Mouse (Mus musculus) heart, embryonic 11.5 days (tissue): ENCODE measurements around the gene Usp47. TPM values are rescaled to one million over a fixed set of nuclear protein-coding genes. Genes with fewer than 3 reads are reported as not detected.

Source experiments
- ATAC-seq: fragments of 200-750 bp; cut with Nextera tagmentation; replicated peaks from 2 replicates; pipeline ENCODE4 v1.8.0; 2017; ENCODE audit warnings: moderate library complexity; ENCODE audit not compliant: insufficient number of reproducible peaks, low FRiP score, low TSS enrichment
- H3K27ac ChIP-seq: fragments of 300-500 bp; sonication (generic); 2 replicates; pipeline ENCODE4 v1.5.1; 2014; ENCODE audit warnings: mild to moderate bottlenecking, low read depth, low read length
- H3K27me3 ChIP-seq: fragments of 300-500 bp; sonication (generic); 2 replicates; pipeline ENCODE4 v1.6.1; 2014; ENCODE audit warnings: mild to moderate bottlenecking, low read length, mixed read lengths; ENCODE audit not compliant: control insufficient read depth, insufficient read depth
- H3K36me3 ChIP-seq: fragments of 300-500 bp; sonication (generic); 2 replicates; pipeline ENCODE4 v1.6.1; 2014; ENCODE audit warnings: mild to moderate bottlenecking, low read length, moderate library complexity, mixed read lengths; ENCODE audit not compliant: control insufficient read depth, insufficient read depth
- H3K4me1 ChIP-seq: fragments of 300-500 bp; sonication (generic); 2 replicates; pipeline ENCODE4 v1.6.1; 2014; ENCODE audit warnings: low read length; ENCODE audit not compliant: control insufficient read depth, insufficient read depth
- H3K4me2 ChIP-seq: fragments of 300-500 bp; sonication (generic); 2 replicates; pipeline ENCODE4 v1.6.1; 2014; ENCODE audit warnings: mild to moderate bottlenecking, moderate library complexity
- H3K4me3 ChIP-seq: fragments of 300-500 bp; sonication (generic); 2 replicates; pipeline ENCODE4 v1.5.1; 2014; ENCODE audit warnings: low read depth, low read length
- H3K9ac ChIP-seq: fragments of 300-500 bp; sonication (generic); 2 replicates; pipeline ENCODE4 v1.6.1; 2014; ENCODE audit warnings: mild to moderate bottlenecking, low read depth, low read length, moderate library complexity
- H3K9me3 ChIP-seq: fragments of 300-500 bp; sonication (generic); replicated peaks from 2 replicates; pipeline ENCODE4 v1.6.1; 2016; ENCODE audit warnings: low read length; ENCODE audit not compliant: control insufficient read depth
- WGBS: fragments of 180-500 bp; shearing (Covaris S2); extraction: QIAGEN DNeasy Blood & Tissue Kit; methylation state at CpG from one replicate; pipeline ENCODE4 v1.1.7; 2014; ENCODE audit not compliant: insufficient replicate concordance; 5-methylcytosine and 5-hydroxymethylcytosine counted together
- polyA plus RNA-seq: library from polyadenylated mRNA; unstranded; fragments of >200 nt; fragmentation: Nextera tagmentation; extraction: Ambion mirVana; gene quantifications from 2 replicates; pipeline ENCODE4 v1.2.1, GENCODE M21; 2014

Usp47 gene
- polyA plus RNA-seq, 1 experiment from 2014 or later, result 76.5 TPM

DNA sequence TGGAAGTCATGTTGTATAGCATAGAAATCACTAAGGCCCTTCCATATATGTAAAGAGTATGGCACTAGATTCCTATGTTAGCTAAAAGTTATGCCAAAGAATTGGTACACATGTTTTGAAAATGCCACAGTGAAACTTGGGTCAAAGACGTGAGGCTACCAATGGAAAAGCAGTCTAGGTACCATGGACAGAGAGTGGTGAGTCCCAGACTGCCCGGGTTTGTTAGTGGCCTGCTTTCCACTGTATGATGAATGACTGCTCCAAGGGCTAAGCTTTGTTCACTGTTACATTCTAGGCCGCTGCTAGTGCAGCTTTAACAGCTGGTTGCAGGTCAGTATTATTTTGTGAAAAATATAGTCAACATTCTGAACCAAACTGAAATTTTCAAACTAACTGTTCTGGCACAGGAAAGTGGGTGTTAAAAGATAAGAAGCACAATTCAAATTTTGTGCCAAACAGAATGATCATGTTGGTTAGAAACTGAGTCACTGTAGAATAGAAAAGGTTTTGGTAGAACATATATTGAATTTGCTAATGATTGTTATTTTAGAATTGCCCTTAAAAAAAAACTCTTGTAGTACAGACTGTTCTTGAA is 22.6 kb downstream of the Usp47 start:
- no peaks in the 10 kb centered on the region for H3K9me3 ChIP-seq

DNA sequence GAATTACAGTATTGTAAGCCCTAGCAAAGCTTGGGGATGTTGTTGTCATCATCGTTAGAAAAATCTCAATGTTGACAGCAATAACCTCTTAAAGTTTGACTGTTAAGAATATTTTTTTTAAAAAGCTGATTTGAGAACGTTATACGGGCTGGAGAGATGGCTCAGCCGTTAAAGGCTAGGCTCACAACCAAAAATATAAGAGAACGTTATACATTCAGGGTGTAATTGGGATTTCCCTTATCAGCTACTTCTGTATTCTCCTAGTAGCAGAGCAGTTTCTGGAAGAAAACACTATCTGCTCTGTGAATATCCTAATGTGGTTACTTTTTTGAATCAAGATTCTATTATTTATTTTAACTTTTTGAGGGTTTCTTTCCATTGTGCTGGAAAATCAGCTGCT is 25.3 kb downstream of the Usp47 start:
- no peaks in the 10 kb centered on the region for H3K36me3 ChIP-seq
- no peak overlapping the region for H3K27ac ChIP-seq
- no peak overlapping the region for H3K4me3 ChIP-seq
- H3K4me1 ChIP-seq, result no peaks in the 10 kb centered on the region
- H3K4me2 ChIP-seq, result no peak overlapping the region
- no peaks in the 10 kb centered on the region for H3K9me3 ChIP-seq
- H3K9ac ChIP-seq, result no peak overlapping the region
- 91% methylated on average over 5 of the region's 5 CpGs for WGBS
- ATAC-seq, result no peak
- no peaks in the 10 kb centered on the region for H3K27me3 ChIP-seq

More for the DNA sequence above, 22.6 kb downstream of the Usp47 start:
- Histone ChIP-seq H3K27me3 (no peaks in the 10 kb centered on the region), H3K4me3 (no peak overlapping the region), H3K9ac (no peak overlapping the region), H3K4me2 (no peak overlapping the region), H3K4me1 (no peaks in the 10 kb centered on the region), H3K27ac (no peak overlapping the region), H3K36me3 (no peaks in the 10 kb centered on the region)
- ATAC-seq, result no peak
- 52% methylated on average over 3 of the region's 3 CpGs for WGBS

DNA sequence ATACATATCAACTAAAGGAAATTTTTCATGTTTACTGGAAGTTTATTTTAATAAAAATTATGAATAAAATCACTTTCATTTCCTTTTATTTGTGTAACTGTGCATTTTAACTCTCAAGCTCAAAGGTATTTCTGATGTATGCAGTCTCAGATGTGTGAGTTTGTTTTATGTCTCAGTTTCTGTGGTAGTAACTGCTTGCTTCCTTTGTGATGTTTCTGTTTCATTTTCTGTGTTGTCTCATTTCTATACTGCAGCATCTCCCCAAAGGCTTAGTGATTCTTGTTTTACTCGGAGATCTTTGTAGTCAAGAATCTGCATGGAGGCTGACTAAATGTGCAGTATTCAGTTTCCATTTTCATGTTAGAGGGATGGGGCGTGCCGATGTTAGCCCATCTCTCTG is 30.4 kb downstream of the Usp47 start:
- Histone ChIP-seq H3K9ac (no peak overlapping the region), H3K9me3 (no peaks in the 10 kb centered on the region), H3K4me2 (no peak overlapping the region), H3K4me3 (no peak overlapping the region), H3K4me1 (no peaks in the 10 kb centered on the region), H3K27ac (no peak overlapping the region), H3K36me3 (peaks cover 13% of the 10 kb centered on the region), H3K27me3 (no peaks in the 10 kb centered on the region)
- ATAC-seq, result no peak
- WGBS, result 92% methylated on average over 3 of the region's 3 CpGs

DNA sequence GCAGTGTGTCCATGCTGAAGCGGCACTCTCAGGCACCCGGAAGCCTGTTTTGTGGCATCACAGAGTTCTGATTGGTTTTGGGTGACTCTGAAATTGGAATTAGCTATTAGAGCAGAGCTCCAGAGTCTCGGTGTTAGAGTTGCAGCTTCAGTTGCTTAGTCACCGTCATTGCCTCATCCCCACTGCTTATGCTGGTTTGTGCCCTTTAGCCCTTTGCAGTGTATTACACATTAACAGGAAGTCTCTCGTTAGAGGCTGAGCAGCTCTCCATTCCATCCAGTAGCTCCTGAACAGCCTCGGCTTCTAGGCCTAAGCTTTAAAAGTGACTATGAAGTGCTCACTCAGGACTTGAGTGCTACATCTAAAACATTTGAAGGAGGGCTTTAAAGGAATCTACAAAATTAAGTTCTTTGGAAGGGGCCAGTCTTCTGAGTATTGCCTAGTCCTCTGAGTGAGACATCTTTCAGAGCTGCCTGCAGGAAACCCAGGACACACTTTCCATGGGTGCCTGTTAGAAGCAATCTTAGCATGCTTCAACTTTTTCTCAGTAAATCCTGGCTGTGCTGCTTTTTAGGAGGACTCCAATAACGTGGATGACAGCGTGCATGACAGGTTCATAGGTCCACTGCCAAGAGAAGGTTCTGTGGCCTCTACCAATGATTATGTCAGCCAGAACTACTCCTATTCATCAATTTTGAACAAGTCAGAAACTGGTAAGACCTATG is 32.8 kb downstream of the Usp47 start:
- no peak overlapping the region for H3K4me3 ChIP-seq
- no peak for ATAC-seq
- no peaks in the 10 kb centered on the region for H3K4me1 ChIP-seq
- peaks cover 20% of the 10 kb centered on the region for H3K36me3 ChIP-seq
- H3K27ac ChIP-seq, result no peak overlapping the region
- H3K9me3 ChIP-seq, result no peaks in the 10 kb centered on the region
- H3K4me2 ChIP-seq, result no peak overlapping the region
- no peaks in the 10 kb centered on the region for H3K27me3 ChIP-seq
- no peak overlapping the region for H3K9ac ChIP-seq
- 78% methylated on average over 8 of the region's 8 CpGs for WGBS

DNA sequence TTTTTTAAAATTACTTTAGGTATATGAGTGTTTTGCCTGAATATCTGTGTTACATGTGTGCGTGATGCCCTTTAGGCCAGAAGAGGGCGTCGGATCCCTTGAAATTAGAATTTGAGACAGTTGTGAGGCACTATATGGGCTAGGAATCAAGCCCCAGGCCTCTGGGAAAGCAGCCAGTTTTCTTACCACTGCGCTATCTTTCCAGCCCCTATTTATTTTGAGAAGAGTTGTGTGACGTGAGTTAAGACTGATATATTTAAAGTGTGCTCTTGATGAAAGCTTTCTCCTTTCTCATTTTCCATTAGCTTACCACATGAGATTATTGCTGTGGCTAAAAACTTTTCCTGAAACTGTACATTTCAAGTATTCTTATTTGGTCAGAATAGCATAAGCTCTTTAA is 51.6 kb downstream of the Usp47 start:
- H3K4me2 ChIP-seq, result no peak overlapping the region
- no peak overlapping the region for H3K27ac ChIP-seq
- no peaks in the 10 kb centered on the region for H3K9me3 ChIP-seq
- ATAC-seq, result no peak
- no peak overlapping the region for H3K4me3 ChIP-seq
- no peak overlapping the region for H3K9ac ChIP-seq
- H3K27me3 ChIP-seq, result no peaks in the 10 kb centered on the region
- peaks cover 16% of the 10 kb centered on the region for H3K36me3 ChIP-seq
- 75% methylated on average over 5 of the region's 5 CpGs for whole genome bisulfite sequencing
- H3K4me1 ChIP-seq, result no peaks in the 10 kb centered on the region

DNA sequence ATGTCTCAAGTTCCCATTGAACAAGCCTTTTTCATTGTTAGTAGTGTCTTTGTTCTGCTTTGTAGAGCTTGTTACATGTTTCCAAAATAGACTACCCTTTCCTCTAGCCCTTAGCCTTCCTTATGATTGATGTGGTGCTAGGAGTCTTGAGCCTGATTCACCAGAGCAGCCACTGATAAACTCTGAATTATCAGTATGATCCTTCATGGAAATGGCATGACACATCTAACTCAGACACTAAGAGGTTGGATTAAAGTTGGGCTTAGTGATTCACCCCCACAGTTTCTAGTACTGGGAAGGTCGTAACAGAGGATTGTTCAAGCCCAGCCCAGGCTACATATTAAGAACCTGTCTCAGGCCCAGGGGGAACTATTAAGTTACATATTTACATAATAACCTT is 59.3 kb downstream of the Usp47 start:
- peaks cover 17% of the 10 kb centered on the region for H3K36me3 ChIP-seq
- H3K4me2 ChIP-seq, result no peak overlapping the region
- H3K4me1 ChIP-seq, result no peaks in the 10 kb centered on the region
- no peak overlapping the region for H3K4me3 ChIP-seq
- ATAC-seq, result no peak
- 69% methylated on average over 1 of the region's 1 CpGs for WGBS
- H3K9ac ChIP-seq, result no peak overlapping the region
- H3K9me3 ChIP-seq, result no peaks in the 10 kb centered on the region
- no peaks in the 10 kb centered on the region for H3K27me3 ChIP-seq
- H3K27ac ChIP-seq, result no peak overlapping the region

DNA sequence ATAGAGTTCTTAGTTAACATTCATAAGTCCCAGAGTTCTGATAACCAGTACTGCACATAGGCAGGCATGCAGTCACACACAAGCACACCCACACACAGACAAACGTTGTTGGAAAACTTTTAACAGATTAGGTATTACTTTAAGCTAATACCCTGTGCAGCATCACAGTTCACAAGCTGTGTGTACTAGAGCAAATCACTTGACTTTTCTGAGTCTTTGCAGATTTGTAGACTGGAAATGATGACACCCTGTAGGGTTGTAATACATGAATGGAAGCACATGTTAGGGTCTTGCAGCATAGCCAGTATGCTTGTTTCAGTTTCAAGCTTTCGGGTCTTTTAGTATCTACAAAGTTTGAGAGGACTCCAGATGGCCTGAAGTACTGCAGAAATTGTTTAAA is 60.9 kb downstream of the Usp47 start:
- H3K4me2 ChIP-seq, result no peak overlapping the region
- H3K4me3 ChIP-seq, result no peak overlapping the region
- H3K27me3 ChIP-seq, result no peaks in the 10 kb centered on the region
- no peaks in the 10 kb centered on the region for H3K9me3 ChIP-seq
- no peak for ATAC-seq
- no peak overlapping the region for H3K9ac ChIP-seq
- peaks cover 20% of the 10 kb centered on the region for H3K36me3 ChIP-seq
- no peak overlapping the region for H3K27ac ChIP-seq
- WGBS, result 73% methylated on average over 2 of the region's 2 CpGs
- no peaks in the 10 kb centered on the region for H3K4me1 ChIP-seq

DNA sequence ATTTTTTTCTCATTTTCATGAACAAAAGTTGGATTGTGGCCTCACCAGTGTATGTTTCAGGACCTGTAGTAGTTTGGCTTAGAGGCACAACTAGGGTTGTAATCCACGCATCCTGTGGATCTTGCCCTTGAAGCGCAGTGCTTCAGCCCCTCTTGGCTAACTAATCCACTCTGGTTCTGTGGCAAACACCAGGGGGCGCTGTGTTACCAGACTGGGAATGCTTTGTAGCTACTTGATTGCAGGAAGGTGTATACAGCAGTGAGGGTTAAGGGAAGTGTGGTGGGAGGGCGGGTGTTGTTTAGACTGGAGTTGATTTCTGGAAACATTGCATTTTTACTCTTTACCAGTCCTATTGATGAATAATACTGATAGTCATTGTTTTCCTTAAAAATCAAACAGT is 61.8 kb downstream of the Usp47 start:
- no peaks in the 10 kb centered on the region for H3K27me3 ChIP-seq
- H3K4me3 ChIP-seq, result no peak overlapping the region
- H3K9me3 ChIP-seq, result no peaks in the 10 kb centered on the region
- no peak overlapping the region for H3K4me2 ChIP-seq
- H3K9ac ChIP-seq, result no peak overlapping the region
- no peak for ATAC-seq
- 45% methylated on average over 4 of the region's 4 CpGs for WGBS
- peaks cover 21% of the 10 kb centered on the region for H3K36me3 ChIP-seq
- H3K27ac ChIP-seq, result no peak overlapping the region
- no peaks in the 10 kb centered on the region for H3K4me1 ChIP-seq

DNA sequence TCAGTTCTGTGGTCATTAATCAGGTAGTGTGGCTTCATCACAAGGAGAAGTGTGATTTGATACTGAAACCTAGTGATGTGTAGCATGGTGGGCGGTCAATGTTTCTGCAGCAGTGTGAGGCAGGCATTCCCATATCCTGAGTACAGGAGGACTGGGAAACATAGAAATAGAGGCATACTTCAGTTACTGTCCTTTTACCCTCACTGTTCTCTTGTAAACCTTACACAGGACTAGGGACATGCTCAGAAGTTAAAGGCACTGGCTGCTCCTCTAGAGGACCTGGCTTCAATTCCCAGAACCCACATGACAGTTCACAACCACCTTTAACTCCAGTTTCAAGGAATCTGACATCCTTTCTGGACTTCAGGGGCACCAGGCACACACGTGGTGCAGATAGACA is 62.9 kb downstream of the Usp47 start:
- H3K4me2 ChIP-seq, result no peak overlapping the region
- H3K36me3 ChIP-seq, result peaks cover 23% of the 10 kb centered on the region
- H3K27ac ChIP-seq, result no peak overlapping the region
- no peak for ATAC-seq
- H3K27me3 ChIP-seq, result no peaks in the 10 kb centered on the region
- no peaks in the 10 kb centered on the region for H3K9me3 ChIP-seq
- H3K4me1 ChIP-seq, result no peaks in the 10 kb centered on the region
- WGBS, result 91% methylated on average over 2 of the region's 2 CpGs
- H3K4me3 ChIP-seq, result no peak overlapping the region
- H3K9ac ChIP-seq, result no peak overlapping the region
